Mouse (Mus musculus) midbrain, embryonic 12.5 days (tissue): ENCODE measurements around the gene Ndufv1. TPM values are rescaled to one million over a fixed set of nuclear protein-coding genes. Genes with fewer than 3 reads are reported as not detected.
"Not testable (repeated sequence)": the region's sequence is repeated elsewhere in the genome, so short reads cannot be mapped to it uniquely, and the experiment has no call there.

Source experiments
- ATAC-seq: fragments of 200-750 bp; cut with Nextera tagmentation; 2 replicates; pipeline ENCODE4 v1.8.0; 2017; ENCODE audit warnings: low read depth, moderate TSS enrichment, moderate library complexity; ENCODE audit not compliant: low FRiP score
- H3K27ac ChIP-seq: fragments of 300-500 bp; sonication (generic); replicated peaks from 2 replicates; pipeline ENCODE4 v1.5.1; 2016; ENCODE audit warnings: mild to moderate bottlenecking
- H3K27me3 ChIP-seq: fragments of 300-500 bp; sonication (generic); 2 replicates; pipeline ENCODE4 v1.6.1; 2016; ENCODE audit warnings: mild to moderate bottlenecking
- H3K36me3 ChIP-seq: fragments of 300-500 bp; sonication (generic); 2 replicates; pipeline ENCODE4 v1.6.1; 2016
- H3K4me1 ChIP-seq: fragments of 300-500 bp; sonication (generic); 2 replicates; pipeline ENCODE4 v1.6.1; 2016
- H3K4me2 ChIP-seq: fragments of 300-500 bp; sonication (generic); replicated peaks from 2 replicates; pipeline ENCODE4 v1.6.1; 2016; ENCODE audit warnings: mild to moderate bottlenecking, moderate library complexity
- H3K4me3 ChIP-seq: fragments of 300-500 bp; sonication (generic); 2 replicates; pipeline ENCODE4 v1.5.1; 2016; ENCODE audit warnings: mild to moderate bottlenecking
- H3K9ac ChIP-seq: fragments of 300-500 bp; sonication (generic); replicated peaks from 2 replicates; pipeline ENCODE4 v1.6.1; 2016; ENCODE audit warnings: mild to moderate bottlenecking, moderate library complexity
- H3K9me3 ChIP-seq: fragments of 300-500 bp; sonication (generic); 2 replicates; pipeline ENCODE4 v1.6.1; 2016; ENCODE audit warnings: mild to moderate bottlenecking
- WGBS: fragments of 180-500 bp; shearing (Covaris S2); methylation state at CpG from one replicate; pipeline ENCODE4 v1.1.7; 2016; 5-methylcytosine and 5-hydroxymethylcytosine counted together
- polyA plus RNA-seq: library from polyadenylated mRNA; unstranded; fragments of >200 nt; fragmentation: Nextera tagmentation; extraction: Ambion mirVana; gene quantifications from 2 replicates; pipeline ENCODE4 v1.2.1, GENCODE M21; 2016

Gene Ndufv1
- polyA plus RNA-seq, 1 experiment from 2014 or later = 188 TPM

DNA sequence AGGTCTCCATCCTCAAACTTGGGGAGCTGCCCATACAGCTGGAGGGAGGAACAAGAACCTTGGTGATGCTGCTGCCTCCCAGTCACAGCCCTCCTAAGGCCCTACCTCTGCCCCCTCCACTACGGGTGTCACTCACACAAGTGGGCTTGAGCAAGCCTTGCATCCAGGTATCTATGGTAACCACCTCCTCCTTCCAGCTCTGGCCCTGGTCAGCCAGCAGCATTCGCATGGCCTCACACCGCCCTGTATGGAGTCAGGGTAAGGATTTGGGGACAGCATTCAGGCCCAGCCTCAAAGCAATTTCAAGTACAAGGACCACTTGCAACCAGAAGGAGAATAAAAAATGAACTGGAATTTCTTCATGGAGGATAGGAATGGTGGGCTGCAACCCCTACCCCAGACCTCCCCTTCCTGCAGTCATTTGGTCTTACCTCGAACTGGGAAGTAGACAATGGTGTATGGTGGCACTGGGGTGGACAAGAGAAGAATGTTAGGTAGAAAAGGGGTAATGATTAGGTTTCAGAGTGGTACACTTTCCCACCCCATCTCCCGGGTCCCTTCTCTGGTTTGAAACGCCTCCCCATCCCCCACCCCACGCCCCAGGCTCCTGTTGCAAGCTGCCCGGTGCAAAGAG, 24.7 kb upstream of the Ndufv1 start:
- H3K36me3 ChIP-seq, ATAC-seq, H3K27me3 ChIP-seq, H3K9me3 ChIP-seq: not testable (repeated sequence)
- peak overlapping the region; percentile 68 for H3K9ac ChIP-seq
- H3K4me1 ChIP-seq = peaks cover 14% of the 10 kb centered on the region
- H3K4me2 ChIP-seq = peak overlapping the region; percentile 76
- 30% methylated on average over 6 of the region's 8 CpGs for WGBS
- peak overlapping the region; percentile 58; the same call in 1 of the 2 replicates for H3K27ac ChIP-seq
- H3K4me3 ChIP-seq = peak overlapping the region; percentile 65

DNA sequence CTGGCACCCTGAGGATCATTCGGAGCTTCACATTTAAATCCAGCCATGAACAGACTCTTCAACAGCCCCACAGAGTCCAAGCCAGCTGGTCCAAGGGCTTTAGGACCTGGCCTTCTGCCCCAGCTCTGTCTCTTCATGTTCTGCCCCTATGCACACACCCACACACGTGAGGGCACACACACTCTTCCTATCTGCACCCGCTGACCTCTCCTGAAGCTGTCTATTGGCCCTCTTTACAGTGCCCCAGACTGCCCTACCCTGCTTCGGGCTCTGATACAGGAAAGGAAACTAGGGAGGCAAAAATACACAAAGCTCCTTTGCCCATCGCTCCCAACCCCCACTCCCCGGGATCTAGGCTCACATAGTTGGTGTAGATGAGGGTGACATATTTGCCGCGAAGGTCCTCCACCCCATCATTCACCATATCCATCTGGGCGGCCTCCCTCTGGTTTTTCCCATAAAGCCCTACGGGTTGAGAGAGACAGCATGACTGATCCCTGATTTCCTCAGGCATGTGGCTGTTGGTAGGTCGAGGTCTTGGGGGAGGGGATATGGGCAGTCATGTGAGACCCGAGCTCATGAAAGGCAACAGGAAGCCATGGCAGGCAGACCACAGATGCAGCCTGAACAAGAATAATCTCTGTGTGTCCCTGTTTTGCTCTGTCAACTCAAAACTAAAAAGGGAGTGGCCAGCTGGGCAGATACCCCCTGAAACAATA, 23.9 kb upstream of the Ndufv1 start:
- no peaks in the 10 kb centered on the region for H3K36me3 ChIP-seq
- peaks cover 14% of the 10 kb centered on the region for H3K4me1 ChIP-seq
- H3K9ac ChIP-seq = no peak overlapping the region
- ATAC-seq = no peak
- WGBS = 78% methylated on average over 12 of the region's 12 CpGs
- no peak overlapping the region for H3K4me3 ChIP-seq
- no peak overlapping the region for H3K27ac ChIP-seq
- no peaks in the 10 kb centered on the region for H3K27me3 ChIP-seq
- peak overlapping the region; percentile 22; the same call in 1 of the 2 replicates for H3K4me2 ChIP-seq
- H3K9me3 ChIP-seq = no peaks in the 10 kb centered on the region

DNA sequence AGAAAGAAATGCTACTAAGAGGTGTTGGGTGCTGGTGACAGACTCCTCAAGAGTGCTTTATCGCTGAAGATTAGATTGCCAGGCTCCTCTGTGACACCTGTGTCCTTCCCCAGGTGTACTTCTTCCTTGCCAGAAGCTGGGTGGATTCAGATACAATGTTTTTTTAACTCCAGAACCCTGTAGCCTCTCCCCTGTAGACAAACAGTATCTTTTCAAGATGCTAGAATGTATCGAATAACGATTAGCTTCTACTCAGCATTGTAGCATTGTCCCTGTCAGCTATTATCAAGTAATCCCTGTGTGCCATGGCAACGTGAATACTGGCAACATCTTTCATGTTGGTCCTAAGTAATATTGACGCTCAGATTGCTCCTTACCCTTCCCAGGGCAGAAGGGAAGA, 21.1 kb upstream of the Ndufv1 start:
- WGBS = 54% methylated on average over 5 of the region's 5 CpGs
- H3K4me1 ChIP-seq = peaks cover 14% of the 10 kb centered on the region
- H3K4me2 ChIP-seq = no peak overlapping the region
- no peak overlapping the region for H3K27ac ChIP-seq
- ATAC-seq = no peak
- H3K9ac ChIP-seq = no peak overlapping the region
- no peak overlapping the region for H3K4me3 ChIP-seq
- H3K27me3 ChIP-seq = no peaks in the 10 kb centered on the region
- H3K36me3 ChIP-seq = no peaks in the 10 kb centered on the region
- H3K9me3 ChIP-seq = no peaks in the 10 kb centered on the region

DNA sequence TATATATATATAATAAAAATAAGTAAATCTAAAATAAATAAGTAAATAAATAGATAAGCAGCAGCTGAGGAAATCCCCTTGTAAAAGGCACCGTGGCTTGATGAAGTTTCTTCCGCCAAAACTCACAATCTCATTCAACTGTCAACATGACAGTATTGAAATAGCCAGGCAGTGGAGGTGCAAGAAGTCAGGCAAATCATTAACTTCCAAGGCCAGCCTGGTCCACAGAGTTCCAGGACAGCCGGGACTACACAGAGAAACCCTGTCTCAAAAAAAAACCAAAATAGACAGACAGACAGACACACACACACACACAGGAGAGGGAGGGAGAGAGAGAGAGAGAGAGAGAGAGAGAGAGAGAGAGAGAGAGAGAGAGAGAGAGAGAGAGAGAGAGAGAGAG, 20.7 kb upstream of the Ndufv1 start:
- Histone ChIP-seq H3K9ac (no peak overlapping the region), H3K4me3 (no peak overlapping the region), H3K4me2 (no peak overlapping the region), H3K9me3 (no peaks in the 10 kb centered on the region), H3K4me1 (peaks cover 13% of the 10 kb centered on the region), H3K27ac (no peak overlapping the region), H3K27me3 (no peaks in the 10 kb centered on the region), H3K36me3 (no peaks in the 10 kb centered on the region)
- ATAC-seq = no peak
- WGBS = 79% methylated on average over 3 of the region's 3 CpGs

DNA sequence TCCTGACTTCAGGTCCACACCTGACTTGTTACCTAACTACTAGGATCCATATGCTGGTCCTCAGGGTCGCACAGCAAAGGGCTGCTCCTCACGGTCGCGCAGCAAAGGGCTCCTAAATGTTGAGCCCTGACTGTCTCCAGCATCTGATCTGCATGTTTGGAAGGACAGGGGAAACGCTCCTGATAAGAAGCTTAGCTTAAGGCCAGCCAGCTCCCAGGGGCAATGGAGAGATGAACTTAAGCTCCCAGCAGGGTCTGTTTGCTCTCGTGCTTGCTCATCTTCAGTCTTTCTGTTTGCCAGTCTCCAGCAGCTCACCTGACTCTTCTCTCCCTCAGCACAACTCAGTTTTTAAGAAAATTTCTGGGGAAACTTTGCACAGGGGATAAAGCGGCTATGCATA, 20.1 kb upstream of the Ndufv1 start:
- peaks cover 10% of the 10 kb centered on the region for H3K4me1 ChIP-seq
- H3K9ac ChIP-seq = no peak overlapping the region
- H3K4me3 ChIP-seq = no peak overlapping the region
- no peaks in the 10 kb centered on the region for H3K9me3 ChIP-seq
- H3K4me2 ChIP-seq = no peak overlapping the region
- H3K36me3 ChIP-seq = no peaks in the 10 kb centered on the region
- ATAC-seq = no peak
- H3K27me3 ChIP-seq = no peaks in the 10 kb centered on the region
- WGBS = 43% methylated on average over 7 of the region's 7 CpGs
- no peak overlapping the region for H3K27ac ChIP-seq

DNA sequence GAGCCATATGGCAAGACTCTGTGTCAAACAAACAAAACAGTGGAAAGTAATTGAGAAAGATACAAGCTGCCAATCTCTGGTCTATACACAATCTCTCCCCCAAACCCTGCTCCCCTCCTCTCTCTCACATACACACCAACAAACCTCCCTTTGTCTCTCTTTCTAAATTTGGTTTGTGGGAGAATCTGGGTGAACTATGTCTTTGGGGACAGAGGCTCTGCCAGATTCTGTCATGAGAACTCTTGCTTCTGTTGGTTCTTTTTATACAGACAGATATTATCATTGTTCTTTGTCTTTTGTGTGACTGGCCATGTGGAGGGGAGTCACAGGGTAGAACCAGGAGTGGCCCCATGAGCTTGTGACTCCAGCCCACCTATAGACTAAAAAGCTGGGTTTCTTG, 15.0 kb upstream of the Ndufv1 start:
- H3K27me3 ChIP-seq = no peaks in the 10 kb centered on the region
- H3K9ac ChIP-seq = no peak overlapping the region
- no peak overlapping the region for H3K27ac ChIP-seq
- no peak overlapping the region for H3K4me2 ChIP-seq
- H3K4me3 ChIP-seq = no peak overlapping the region
- no peak for ATAC-seq
- no peaks in the 10 kb centered on the region for H3K4me1 ChIP-seq
- H3K9me3 ChIP-seq = no peaks in the 10 kb centered on the region
- H3K36me3 ChIP-seq = no peaks in the 10 kb centered on the region

DNA sequence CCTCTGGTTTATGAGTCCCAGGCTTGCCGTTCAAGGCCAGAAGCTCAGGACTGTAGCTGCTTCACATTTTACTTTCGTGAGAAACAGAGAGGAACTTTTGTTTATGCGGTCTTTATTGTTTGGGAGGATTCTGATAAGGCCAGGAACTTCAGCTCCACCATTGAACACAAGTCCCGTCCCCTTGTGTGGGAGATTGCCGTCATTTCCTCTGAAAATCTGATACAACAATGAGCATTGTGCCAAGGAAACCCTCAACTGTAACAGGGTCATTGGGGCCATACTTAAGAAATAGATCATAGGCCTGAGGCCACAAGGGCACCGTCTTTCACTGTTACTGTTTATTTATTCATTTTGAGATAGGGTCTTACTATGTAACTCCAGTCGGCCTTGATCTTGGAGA, 10.6 kb upstream of the Ndufv1 start:
- ATAC-seq = no peak
- no peaks in the 10 kb centered on the region for H3K9me3 ChIP-seq
- no peak overlapping the region for H3K27ac ChIP-seq
- 0 out of 2 replicates have a peak, but pooled peaks cover 5% of the 10 kb centered on the region for H3K27me3 ChIP-seq
- H3K9ac ChIP-seq = no peak overlapping the region
- no peaks in the 10 kb centered on the region for H3K36me3 ChIP-seq
- H3K4me2 ChIP-seq = no peak overlapping the region
- no peak overlapping the region for H3K4me3 ChIP-seq
- 82% methylated on average over 7 of the region's 7 CpGs for WGBS
- no peaks in the 10 kb centered on the region for H3K4me1 ChIP-seq

DNA sequence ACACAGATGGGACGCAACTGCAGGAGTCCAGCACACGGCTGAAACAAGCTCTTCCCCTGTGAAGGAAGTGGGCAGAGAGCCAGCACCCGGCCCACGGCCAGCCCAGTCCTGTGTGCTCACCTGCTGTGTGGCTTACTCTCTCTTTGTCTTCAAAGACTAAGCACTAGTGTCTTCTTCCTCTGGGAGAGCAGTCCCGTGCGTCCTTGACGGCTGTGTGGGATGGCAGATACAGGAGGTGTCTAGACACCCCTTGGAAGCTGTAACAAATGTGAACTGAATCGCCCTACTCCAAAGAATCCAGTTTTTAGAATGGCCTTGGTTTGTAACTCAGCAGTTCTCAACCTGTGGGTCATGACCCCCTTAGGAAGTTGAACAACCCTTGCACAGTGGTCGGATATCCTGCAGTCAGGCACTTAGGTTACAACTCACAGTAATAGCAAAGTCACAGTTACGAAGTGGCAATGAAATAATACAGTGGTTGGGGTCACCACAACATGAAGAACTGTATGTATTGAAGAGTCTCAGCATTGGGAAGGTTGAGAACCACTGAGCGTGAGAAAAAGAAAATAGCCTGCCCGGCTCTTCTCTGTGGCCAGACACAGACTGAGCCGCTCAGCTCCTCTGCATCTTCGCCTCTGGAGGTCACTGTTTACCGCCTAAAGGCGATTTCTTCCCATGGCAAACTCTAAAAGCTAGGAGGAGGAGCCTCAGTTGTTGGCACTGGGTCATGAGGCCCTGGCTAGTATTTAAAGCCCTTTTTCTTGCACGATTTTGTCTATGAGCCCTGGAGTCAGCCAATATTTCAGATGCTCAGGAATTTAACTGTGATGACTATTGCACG, 6.4 kb upstream of the Ndufv1 start:
- H3K4me2 ChIP-seq = no peak overlapping the region
- no peak overlapping the region for H3K9ac ChIP-seq
- H3K4me3 ChIP-seq = no peak overlapping the region
- 0 out of 2 replicates have a peak, but pooled peaks cover 5% of the 10 kb centered on the region for H3K27me3 ChIP-seq
- no peaks in the 10 kb centered on the region for H3K36me3 ChIP-seq
- H3K4me1 ChIP-seq = no peaks in the 10 kb centered on the region
- no peaks in the 10 kb centered on the region for H3K9me3 ChIP-seq
- ATAC-seq = 0 out of 2 replicates have a peak, but pooled peaks have one; percentile 38
- 34% methylated on average over 18 of the region's 18 CpGs for WGBS
- H3K27ac ChIP-seq = no peak overlapping the region

DNA sequence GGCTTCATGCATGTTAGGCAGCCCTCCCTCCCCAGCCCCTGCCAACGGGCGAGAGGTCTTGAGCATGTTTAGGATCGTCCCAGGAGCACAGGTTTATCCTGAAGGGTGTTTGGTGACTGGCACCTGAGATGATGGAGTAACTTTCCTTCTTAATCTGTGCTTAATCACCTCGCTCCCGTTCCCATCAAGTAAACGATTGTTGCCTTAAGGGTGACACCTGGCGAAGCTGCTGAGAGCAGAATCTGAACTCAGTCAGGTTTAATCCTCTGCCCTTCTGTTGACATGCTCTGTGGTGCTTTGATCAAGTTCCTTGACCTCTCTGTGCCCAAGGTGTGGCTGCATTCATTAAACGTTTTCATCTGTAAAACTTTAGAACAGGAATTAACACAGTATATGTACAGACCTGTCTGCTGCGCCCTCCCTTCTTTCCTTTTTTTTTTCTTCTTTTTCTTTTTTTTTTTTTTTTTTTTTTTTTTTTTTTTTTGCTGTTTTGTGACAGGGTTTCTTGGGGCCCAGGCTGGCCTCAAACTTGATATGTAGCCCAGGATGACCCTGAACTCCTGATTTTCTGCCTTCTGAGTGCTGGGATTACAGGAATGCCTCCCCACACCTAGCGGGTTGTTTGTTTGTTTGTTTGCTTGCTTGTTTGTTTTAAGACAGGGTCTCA, 5.4 kb upstream of the Ndufv1 start:
- ATAC-seq = no peak
- Histone ChIP-seq H3K4me2 (no peak overlapping the region), H3K27me3 (0 out of 2 replicates have a peak, but pooled peaks cover 5% of the 10 kb centered on the region), H3K4me3 (no peak overlapping the region), H3K36me3 (no peaks in the 10 kb centered on the region), H3K4me1 (no peaks in the 10 kb centered on the region), H3K9me3 (no peaks in the 10 kb centered on the region), H3K27ac (no peak overlapping the region), H3K9ac (no peak overlapping the region)
- 71% methylated on average over 10 of the region's 10 CpGs for WGBS

DNA sequence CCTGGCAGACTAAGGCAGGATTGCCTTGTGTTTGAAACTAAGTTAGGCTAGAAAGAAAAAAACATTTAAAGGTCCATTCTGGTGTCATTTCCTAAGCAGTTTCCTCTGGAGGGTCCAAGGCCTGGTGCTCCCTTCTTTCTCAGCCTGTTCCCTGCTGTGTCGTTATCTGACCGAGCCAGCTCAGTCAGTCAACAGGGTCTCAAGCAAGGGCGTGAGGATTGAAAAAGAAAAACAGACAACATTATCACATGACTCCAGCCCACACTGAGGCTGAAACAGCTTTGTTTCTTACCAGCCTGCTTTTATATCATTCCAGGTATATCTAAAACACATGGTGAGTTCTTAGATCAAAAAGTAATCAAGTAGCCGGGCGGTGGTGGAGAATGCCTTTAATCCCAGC, 3.0 kb upstream of the Ndufv1 start:
- no peak overlapping the region for H3K9ac ChIP-seq
- H3K9me3 ChIP-seq = no peaks in the 10 kb centered on the region
- H3K4me2 ChIP-seq = no peak overlapping the region
- H3K4me1 ChIP-seq = peaks cover 9% of the 10 kb centered on the region
- no peak overlapping the region for H3K27ac ChIP-seq
- no peaks in the 10 kb centered on the region for H3K36me3 ChIP-seq
- ATAC-seq = no peak
- 75% methylated on average over 5 of the region's 5 CpGs for WGBS
- 0 out of 2 replicates have a peak, but pooled peaks cover 5% of the 10 kb centered on the region for H3K27me3 ChIP-seq
- H3K4me3 ChIP-seq = no peak overlapping the region

DNA sequence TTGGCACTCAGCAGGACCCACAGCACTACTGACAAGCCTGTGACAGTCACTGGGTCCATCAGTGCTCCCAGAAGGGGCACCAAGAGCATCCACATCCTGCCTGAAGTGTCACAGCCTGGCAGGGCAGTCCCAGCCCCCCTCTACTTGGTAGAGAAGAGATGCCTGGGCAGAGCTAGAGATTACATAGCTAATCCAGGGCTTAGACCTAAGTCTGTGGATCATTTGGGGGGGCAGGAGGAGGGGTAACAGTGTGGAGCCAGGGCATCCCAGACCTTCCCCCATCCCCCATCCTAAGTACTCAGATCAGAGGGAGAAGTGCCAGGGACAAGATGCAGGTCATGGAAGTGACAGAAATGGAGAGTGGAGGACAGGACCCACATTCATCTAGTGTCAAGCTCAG, 2.2 kb upstream of the Ndufv1 start:
- no peak for ATAC-seq
- Histone ChIP-seq H3K36me3 (peaks cover 7% of the 10 kb centered on the region), H3K4me2 (no peak overlapping the region), H3K4me3 (no peak overlapping the region), H3K27ac (no peak overlapping the region), H3K27me3 (0 out of 2 replicates have a peak, but pooled peaks cover 5% of the 10 kb centered on the region), H3K9me3 (no peaks in the 10 kb centered on the region), H3K4me1 (peaks cover 9% of the 10 kb centered on the region), H3K9ac (no peak overlapping the region)
